Mouse (Mus musculus): ENCODE data around the gene Calm3. TPM values are rescaled to one million over a fixed set of nuclear protein-coding genes. Genes with fewer than 3 reads are reported as not detected.

Gene Calm3
- polyA plus RNA-seq, 1 experiment from 2014 or later = 83.9 TPM

DNA sequence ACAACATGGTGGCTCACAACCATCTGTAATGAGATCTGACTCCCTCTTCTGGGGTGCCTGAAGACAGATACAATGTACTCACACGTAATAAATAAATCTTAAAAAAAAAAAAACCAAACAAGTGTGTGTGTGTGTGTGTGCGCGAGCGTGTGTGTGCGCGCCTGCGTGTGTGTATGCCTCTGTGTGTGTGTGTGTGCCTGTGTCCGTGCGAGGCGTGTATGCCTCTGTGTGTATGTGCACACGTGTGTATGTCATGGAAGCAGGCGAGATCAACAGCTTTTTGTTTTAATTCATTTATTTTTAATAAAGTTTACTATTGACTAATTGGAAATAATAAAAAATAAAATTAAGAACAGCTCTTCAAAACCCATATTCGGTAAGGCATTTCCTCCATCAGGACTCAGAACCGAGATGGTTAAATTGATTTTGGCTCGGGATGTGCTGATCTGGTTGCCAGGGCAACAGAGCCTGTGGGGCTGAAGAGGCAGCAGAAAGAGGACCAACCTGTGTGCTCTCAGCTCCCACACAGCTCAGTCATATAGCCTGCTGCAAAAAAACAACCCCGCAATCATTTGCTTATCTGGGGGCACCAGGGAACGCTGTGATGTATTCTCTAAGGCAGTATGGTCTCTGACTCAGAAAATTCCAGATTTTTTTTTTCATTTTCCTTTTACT lies 14.3 kb upstream of the Calm3 start:
- no peak overlapping the region for H3K4me3 ChIP-seq (replicated peaks)
- H3K4me2 ChIP-seq = no peak overlapping the region
- no peak for ATAC-seq (ENCODE audit: insufficient read depth)
- no peak overlapping the region for H3K27ac ChIP-seq (replicated peaks)
- peaks cover 43% of the 10 kb centered on the region for H3K27me3 ChIP-seq
- WGBS (ENCODE audit: insufficient replicate concordance) = 62% methylated on average over 17 of the region's 17 CpGs
- H3K4me1 ChIP-seq (replicated peaks) = no peaks in the 10 kb centered on the region
- H3K9ac ChIP-seq = no peak overlapping the region
- no peaks in the 10 kb centered on the region for H3K36me3 ChIP-seq (replicated peaks)
- H3K9me3 ChIP-seq (replicated peaks) = no peaks in the 10 kb centered on the region

DNA sequence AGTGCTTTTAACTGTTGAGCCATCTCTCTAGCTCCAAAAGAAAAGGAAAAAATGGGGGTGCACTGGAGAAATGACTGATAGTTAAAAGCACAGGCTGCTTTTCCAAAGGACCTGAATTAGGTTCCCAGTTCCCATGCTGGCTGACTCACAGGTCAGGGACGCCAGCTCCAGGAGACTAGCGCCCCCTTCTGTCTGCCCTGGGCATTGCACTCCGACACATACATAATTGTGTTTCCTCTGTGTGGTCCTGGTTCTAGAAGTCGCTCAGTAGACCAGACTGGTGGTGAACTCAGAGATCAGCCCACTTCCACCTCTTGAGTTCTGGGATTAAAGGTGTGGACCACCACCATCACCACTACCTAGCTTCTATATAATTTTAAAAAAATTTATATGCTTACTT lies 13.4 kb upstream of the Calm3 start:
- no peak for ATAC-seq (ENCODE audit: insufficient read depth)
- Histone ChIP-seq H3K4me1 (replicated peaks) (peaks cover 1% of the 10 kb centered on the region), H3K9ac (no peak overlapping the region), H3K27me3 (peaks cover 36% of the 10 kb centered on the region), H3K9me3 (replicated peaks) (no peaks in the 10 kb centered on the region), H3K4me3 (replicated peaks) (no peak overlapping the region), H3K27ac (replicated peaks) (no peak overlapping the region), H3K36me3 (replicated peaks) (no peaks in the 10 kb centered on the region), H3K4me2 (no peak overlapping the region)
- WGBS (ENCODE audit: insufficient replicate concordance) = 36% methylated on average over 4 of the region's 4 CpGs

GRCm38 (mm10) chr7:16932704-16933577 lies 9.0 kb upstream of the Calm3 start:
- no peak for ATAC-seq (ENCODE audit: insufficient read depth)
- Histone ChIP-seq H3K4me2 (no peak overlapping the region), H3K27ac (replicated peaks) (no peak overlapping the region), H3K9ac (no peak overlapping the region), H3K4me1 (replicated peaks) (peaks cover 7% of the 10 kb centered on the region), H3K27me3 (peaks cover 10% of the 10 kb centered on the region; the same call in 1 of the 2 replicates), H3K9me3 (replicated peaks) (no peaks in the 10 kb centered on the region), H3K4me3 (replicated peaks) (no peak overlapping the region), H3K36me3 (replicated peaks) (no peaks in the 10 kb centered on the region)
- 29% methylated on average over 14 of the region's 14 CpGs for WGBS (ENCODE audit: insufficient replicate concordance)

- H3K27ac ChIP-seq (replicated peaks) = no peak overlapping the region
- H3K27me3 ChIP-seq = peaks cover 10% of the 10 kb centered on the region; the same call in 1 of the 2 replicates
- no peaks in the 10 kb centered on the region for H3K36me3 ChIP-seq (replicated peaks)
- H3K9ac ChIP-seq = no peak overlapping the region
- H3K4me2 ChIP-seq = no peak overlapping the region
- no peaks in the 10 kb centered on the region for H3K9me3 ChIP-seq (replicated peaks)
- ATAC-seq (ENCODE audit: insufficient read depth) = no peak
- 20% methylated on average over 14 of the region's 14 CpGs for WGBS (ENCODE audit: insufficient replicate concordance)
- peaks cover 7% of the 10 kb centered on the region for H3K4me1 ChIP-seq (replicated peaks)
- H3K4me3 ChIP-seq (replicated peaks) = no peak overlapping the region
These were observed 8.2 kb upstream of the Calm3 start for GRCm38 (mm10) chr7:16931968-16932627.

- no peaks in the 10 kb centered on the region for H3K36me3 ChIP-seq (replicated peaks)
- no peak overlapping the region for H3K4me2 ChIP-seq
- no peak overlapping the region for H3K27ac ChIP-seq (replicated peaks)
- no peak for ATAC-seq (ENCODE audit: insufficient read depth)
- no peak overlapping the region for H3K4me3 ChIP-seq (replicated peaks)
- peaks cover 7% of the 10 kb centered on the region for H3K4me1 ChIP-seq (replicated peaks)
- no peaks in the 10 kb centered on the region for H3K9me3 ChIP-seq (replicated peaks)
- 7% methylated on average over 1 of the region's 1 CpGs for WGBS (ENCODE audit: insufficient replicate concordance)
- H3K27me3 ChIP-seq = peaks cover 10% of the 10 kb centered on the region; the same call in 1 of the 2 replicates
- H3K9ac ChIP-seq = no peak overlapping the region
These were observed 6.9 kb upstream of the Calm3 start for GRCm38 (mm10) chr7:16930850-16931249.

DNA sequence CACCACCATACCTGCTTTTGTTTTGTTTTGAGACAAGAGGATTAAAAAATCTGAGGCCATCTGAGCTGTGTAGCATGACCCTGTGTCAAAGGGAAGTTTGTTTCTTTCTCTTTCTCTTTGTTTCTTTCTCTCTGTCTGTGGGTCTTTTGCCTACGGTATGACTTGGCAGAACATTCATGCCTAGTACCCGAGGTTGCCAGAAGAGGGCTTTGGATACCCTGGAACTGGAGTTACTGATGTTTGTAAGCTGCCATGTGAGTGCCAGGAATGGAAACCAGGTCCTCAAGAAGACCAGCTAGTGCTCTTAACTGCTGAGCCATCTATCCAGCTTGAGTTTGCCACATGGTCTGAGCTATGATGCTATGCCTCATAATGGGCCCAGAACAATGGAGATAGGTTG lies 4.4 kb upstream of the Calm3 start:
- Histone ChIP-seq H3K36me3 (replicated peaks) (no peaks in the 10 kb centered on the region), H3K9ac (no peak overlapping the region), H3K27me3 (no peaks in the 10 kb centered on the region), H3K4me2 (no peak overlapping the region), H3K4me3 (replicated peaks) (no peak overlapping the region), H3K27ac (replicated peaks) (no peak overlapping the region), H3K4me1 (replicated peaks) (peaks cover 17% of the 10 kb centered on the region), H3K9me3 (replicated peaks) (no peaks in the 10 kb centered on the region)
- WGBS (ENCODE audit: insufficient replicate concordance) = 25% methylated on average over 2 of the region's 2 CpGs
- ATAC-seq (ENCODE audit: insufficient read depth) = no peak

DNA sequence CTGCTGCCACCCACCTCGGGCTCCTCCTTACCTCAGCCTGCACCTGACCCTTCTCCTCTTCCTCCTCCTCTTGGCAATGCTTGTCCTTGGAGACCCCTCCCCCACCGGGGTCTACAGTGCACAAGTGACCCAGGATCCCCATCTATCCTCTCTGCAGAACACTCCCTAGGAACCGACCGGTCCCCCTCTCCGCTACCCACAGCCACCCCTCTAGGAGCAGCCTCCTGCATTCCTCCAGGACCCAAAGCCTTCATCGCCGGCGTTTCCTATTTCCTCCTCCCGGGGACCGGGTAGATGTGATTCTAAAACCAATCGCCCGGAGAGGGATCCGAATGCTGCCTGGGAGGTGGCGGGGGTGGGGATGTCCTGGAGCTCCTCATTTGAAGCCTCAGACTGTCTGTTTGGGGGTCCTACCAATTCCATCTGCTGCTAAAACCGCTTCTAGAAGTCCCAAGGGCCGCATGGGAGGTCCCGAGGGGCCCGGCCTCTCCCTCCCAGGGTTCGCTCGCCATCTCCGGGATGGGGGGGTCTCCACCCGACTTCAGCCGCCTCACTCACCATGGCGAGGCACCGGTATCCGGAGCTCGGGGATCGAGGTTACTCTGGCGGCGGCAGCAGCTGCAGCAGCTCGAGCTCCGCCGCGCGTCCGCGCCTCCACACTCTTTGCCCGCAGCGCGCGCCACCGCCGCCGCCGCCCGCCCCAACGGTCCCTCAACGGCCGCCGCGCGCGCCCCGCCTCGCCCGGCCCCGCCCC lies 454 bp downstream of the Calm3 start:
- Histone ChIP-seq H3K4me2 (peak overlapping the region; percentile 85), H3K9ac (peak overlapping the region; percentile 97), H3K36me3 (replicated peaks) (peaks cover 24% of the 10 kb centered on the region), H3K27me3 (no peaks in the 10 kb centered on the region), H3K27ac (replicated peaks) (peak overlapping the region; percentile 93), H3K4me1 (replicated peaks) (peaks cover 54% of the 10 kb centered on the region), H3K4me3 (replicated peaks) (peak overlapping the region; percentile 98), H3K9me3 (replicated peaks) (no peaks in the 10 kb centered on the region)
- WGBS (ENCODE audit: insufficient replicate concordance) = under 1% methylated on average over 53 of the region's 57 CpGs
- no peak for ATAC-seq (ENCODE audit: insufficient read depth)

DNA sequence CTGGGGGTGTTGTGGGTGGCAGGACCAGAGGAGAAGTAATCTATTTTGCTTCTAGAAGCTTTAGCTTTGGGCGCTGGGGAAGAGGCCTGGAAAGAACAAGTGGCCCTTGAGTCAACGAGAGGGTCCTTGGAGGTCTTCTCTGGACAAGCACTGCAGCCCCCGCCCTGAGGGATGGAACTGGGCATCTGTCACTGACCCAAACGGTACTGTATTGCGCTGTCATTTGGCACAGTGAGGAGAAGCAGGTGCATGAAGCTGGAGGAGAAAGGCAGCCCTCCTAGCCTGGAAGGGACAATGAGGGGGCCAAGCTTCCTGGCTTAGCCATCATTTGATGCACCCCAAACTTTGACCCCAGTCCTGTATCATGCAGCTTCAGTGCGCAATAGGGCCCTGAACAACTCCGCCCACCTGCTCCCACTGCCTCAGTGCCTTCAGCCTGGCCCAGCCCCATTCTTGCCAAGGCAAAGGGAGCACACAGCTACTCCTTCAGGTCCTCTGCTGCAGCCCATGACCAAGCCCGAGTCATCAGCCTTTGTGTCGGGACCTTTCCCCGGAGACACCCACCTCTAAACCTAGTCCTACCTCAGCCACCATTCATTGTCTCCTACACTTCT lies 1.4 kb downstream of the Calm3 start:
- H3K4me3 ChIP-seq (replicated peaks) = peak overlapping the region; percentile 98
- peaks cover 34% of the 10 kb centered on the region for H3K36me3 ChIP-seq (replicated peaks)
- WGBS (ENCODE audit: insufficient replicate concordance) = 31% methylated on average over 10 of the region's 10 CpGs
- H3K4me1 ChIP-seq (replicated peaks) = peaks cover 56% of the 10 kb centered on the region
- peak overlapping the region; percentile 93 for H3K27ac ChIP-seq (replicated peaks)
- H3K9ac ChIP-seq = peak overlapping the region; percentile 97
- ATAC-seq (ENCODE audit: insufficient read depth) = no peak
- H3K4me2 ChIP-seq = peak overlapping the region; percentile 85
- no peaks in the 10 kb centered on the region for H3K27me3 ChIP-seq
- H3K9me3 ChIP-seq (replicated peaks) = no peaks in the 10 kb centered on the region

DNA sequence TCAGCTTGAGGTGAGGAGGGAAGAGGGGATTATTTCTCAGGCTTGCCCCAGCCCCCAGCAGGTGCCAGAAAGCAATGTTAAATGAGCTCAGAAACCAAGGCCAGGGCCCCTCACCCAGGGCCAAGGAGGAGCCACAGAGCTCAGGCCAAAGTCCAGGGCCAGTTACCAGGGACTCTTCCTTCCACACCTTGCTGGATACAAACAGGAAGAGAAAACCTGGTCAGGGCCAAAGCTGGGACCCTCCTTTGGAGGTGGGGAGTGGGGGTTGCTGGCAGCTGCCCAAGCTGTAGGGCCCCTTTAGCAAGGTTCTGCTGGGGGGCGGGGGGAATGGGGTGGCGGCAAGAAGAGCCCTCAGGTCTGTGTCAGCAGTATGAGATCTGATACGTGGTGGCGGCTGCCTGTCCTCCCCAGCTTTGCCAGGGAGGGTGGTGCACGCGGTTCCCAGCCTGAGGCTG lies 2.0 kb downstream of the Calm3 start:
- 11% methylated on average over 6 of the region's 6 CpGs for WGBS (ENCODE audit: insufficient replicate concordance)
- Histone ChIP-seq H3K9me3 (replicated peaks) (no peaks in the 10 kb centered on the region), H3K4me1 (replicated peaks) (peaks cover 56% of the 10 kb centered on the region), H3K27me3 (no peaks in the 10 kb centered on the region), H3K4me3 (replicated peaks) (peak overlapping the region; percentile 98), H3K27ac (replicated peaks) (peak overlapping the region; percentile 93), H3K4me2 (peak overlapping the region; percentile 85), H3K9ac (peak overlapping the region; percentile 97), H3K36me3 (replicated peaks) (peaks cover 40% of the 10 kb centered on the region)
- no peak for ATAC-seq (ENCODE audit: insufficient read depth)
